ENCODE assay signal across 9 mouse cellular contexts in the genomic region with DNA sequence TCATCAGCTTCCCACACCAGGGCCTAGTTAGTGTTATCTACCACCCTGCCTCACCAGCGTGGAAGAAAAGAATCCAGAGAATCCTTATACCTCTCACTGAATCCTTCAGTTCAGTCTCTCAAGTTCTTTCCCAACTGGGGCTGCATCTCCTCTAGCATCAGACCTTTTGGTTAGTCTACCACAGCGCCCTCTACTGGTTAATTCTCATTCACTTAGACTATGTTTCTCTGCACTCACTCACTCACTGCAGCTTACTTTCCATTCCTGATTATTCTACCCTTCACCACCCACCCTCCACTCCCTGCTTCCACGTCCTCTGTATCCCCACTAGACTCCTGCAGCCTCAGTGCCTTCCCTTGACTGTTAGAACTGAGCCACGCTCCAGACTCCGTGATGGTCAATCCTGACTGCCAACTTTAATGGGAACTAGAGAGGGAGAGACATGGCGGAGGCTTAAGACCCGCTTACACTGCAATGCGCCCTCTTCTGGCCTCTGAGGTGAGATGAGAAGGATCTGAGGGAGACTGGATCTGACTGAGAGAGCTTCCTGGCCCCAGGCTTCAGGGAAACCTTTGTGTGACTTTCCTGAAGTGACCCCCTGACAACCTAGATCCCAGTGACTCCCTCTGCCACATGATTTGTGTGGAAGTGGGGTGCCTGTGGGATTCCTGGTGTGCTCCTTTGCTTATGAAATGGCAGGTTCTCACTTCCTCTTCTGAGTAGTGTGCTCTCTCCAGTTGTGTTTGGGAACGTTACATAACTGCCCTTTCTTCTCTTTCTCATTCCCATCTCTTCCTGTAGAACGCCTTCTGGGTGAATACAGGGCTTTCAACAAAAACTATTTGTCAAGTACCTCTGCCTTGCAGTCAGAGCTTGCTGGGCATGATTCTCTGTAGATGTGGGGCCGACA.
A peak's percentile ranks its signal among the peaks of the same experiment; 100 is the strongest.
DNase-seq lines count a peak whose midpoint lies in the region; ATAC-seq and TF ChIP-seq lines count a peak whose summit lies in the region.
"Had no signal": no experiment of that assay in that cellular context is flagged by ENCODE, and none has a peak within 500 bp of the region (broad histone marks: within the 10 kb centered on the region; RNA-seq: fewer than 3 reads in every experiment).

No protein-coding gene starts in this region.

- TF ChIP-seq CTCF in lung, postnatal 0 days (IDR thresholded peaks at IDR 0.05), result peak; percentile 44
- no peak for TF ChIP-seq CTCF in lung, adult 2 months (IDR thresholded peaks at IDR 0.05; ENCODE audit: insufficient read depth, low read length)
- TF ChIP-seq CTCF in bone marrow macrophage, adult 2 months (IDR thresholded peaks at IDR 0.05; ENCODE audit: low read depth, low read length), result peak; percentile 69

- H3K36me3 ChIP-seq in lung, postnatal 0 days (ENCODE audit: insufficient read depth, low read length), result no peaks in the 10 kb centered on the region

- H3K4me3 ChIP-seq in lung, postnatal 0 days (ENCODE audit: low read depth, low read length), result no peak overlapping the region
- H3K4me3 ChIP-seq in lung, adult 2 months (replicated peaks; ENCODE audit: extremely low read depth, low read depth, low read length), result no peak overlapping the region
- no peak overlapping the region for H3K4me3 ChIP-seq in bone marrow macrophage, adult 2 months (ENCODE audit: insufficient read depth, low read length)
- H3K4me3 ChIP-seq: erythroblast, embryonic 14.5 days had no signal

- H3K9ac ChIP-seq in lung, postnatal 0 days (replicated peaks; ENCODE audit: low read depth), result no peak overlapping the region

- no peak for TF ChIP-seq POLR2A in lung, adult 2 months (IDR thresholded peaks at IDR 0.05; ENCODE audit: borderline replicate concordance, extremely low read depth, low read depth, low read length)
- TF ChIP-seq POLR2A in bone marrow macrophage, adult 2 months (IDR thresholded peaks at IDR 0.05; ENCODE audit: borderline replicate concordance, low read depth, low read length), result no peak

- no peaks in the 10 kb centered on the region; the same call in none of the 2 replicates for H3K4me1 ChIP-seq in lung, postnatal 0 days (ENCODE audit: insufficient read depth, low read depth, low read length)
- H3K4me1 ChIP-seq in lung, adult 2 months (ENCODE audit: control insufficient read depth, insufficient read depth, low read length), result no peaks in the 10 kb centered on the region; the same call in 1 of the 2 replicates
- peaks cover 10% of the 10 kb centered on the region for H3K4me1 ChIP-seq in bone marrow macrophage, adult 2 months (ENCODE audit: control insufficient read depth, insufficient read depth, low read length)

- ATAC-seq in lung, postnatal 0 days, result no peak

- no peaks in the 10 kb centered on the region for H3K27me3 ChIP-seq in lung, postnatal 0 days (replicated peaks; ENCODE audit: insufficient read depth, low read length)

- H3K9me3 ChIP-seq in lung, postnatal 0 days (ENCODE audit: low read length), result no peaks in the 10 kb centered on the region

- H3K4me2 ChIP-seq in lung, postnatal 0 days (replicated peaks; ENCODE audit: low read depth, low read length), result no peak overlapping the region

- H3K27ac ChIP-seq in lung, postnatal 0 days (ENCODE audit: low read length), result no peak overlapping the region
- no peak overlapping the region for H3K27ac ChIP-seq in bone marrow macrophage, adult 2 months (ENCODE audit: insufficient read depth, low read depth, low read length)

- TF ChIP-seq EP300 in lung, postnatal 0 days (IDR thresholded peaks at IDR 0.05), result no peak

- intact Hi-C loops in gastrocnemius, postnatal 14 days (cut with DNase I; ENCODE audit: low total_unique reads), result no loop called here

- peak; percentile 23 for DNase-seq in gastrocnemius, adult 18-20 months (ENCODE audit: low spot score)
- DNase-seq in gastrocnemius, postnatal 14 days, result no peak
- peak; percentile 27 for DNase-seq in lung, postnatal 0 days (ENCODE audit: low spot score)
- no peak for DNase-seq in lung, adult 2 months
- DNase-seq in retina, embryonic 14.5 days (ENCODE audit: low spot score), result peak; percentile 43
- no peak for DNase-seq in gastrocnemius, postnatal 25 days
- no peak for DNase-seq in gastrocnemius, adult 8-10 months (ENCODE audit: low spot score in 2 of 2)

- whole genome bisulfite sequencing in lung, postnatal 0 days, result 64% methylated on average over 11 of the region's 11 CpGs
- 65% methylated on average over 11 of the region's 11 CpGs for WGBS in lung, adult 2 months

Comparison
In these comparisons a context has a peak if more than half of its experiments do, and no peak if none do; other contexts are left out.
1. DNase-seq: peak in gastrocnemius, adult 18-20 months (single experiment), lung, postnatal 0 days (single experiment) and retina, embryonic 14.5 days (single experiment); none in gastrocnemius, postnatal 14 days (single experiment), lung, adult 2 months (single experiment), gastrocnemius, postnatal 25 days (single experiment) and gastrocnemius, adult 8-10 months (0 of 2).